Mouse (Mus musculus) c-Kit-positive CD71-positive TER-119-positive erythroid progenitor cells, embryonic 14.5 days (primary cell): ENCODE data around the gene Myom1.

Experiments
- DNase-seq: peaks from one replicate; pipeline ENCODE4 v3.0.0-alpha.2; 2013; ENCODE audit warnings: low spot score

The Myom1 gene

GRCm38 (mm10) chr17:71059213-71059612 is 56.8 kb downstream of the Myom1 start:
- DNase-seq: no peak

GRCm38 (mm10) chr17:71062049-71062560 is 59.7 kb downstream of the Myom1 start:
- no peak for DNase-seq

GRCm38 (mm10) chr17:71062870-71063602 is 60.6 kb downstream of the Myom1 start:
- no peak for DNase-seq

GRCm38 (mm10) chr17:71064463-71065014 is 62.1 kb downstream of the Myom1 start:
- DNase-seq: peak; percentile 58

- no peak for DNase-seq
Observed at GRCm38 (mm10) chr17:71065127-71065526, 62.7 kb downstream of the Myom1 start.

GRCm38 (mm10) chr17:71069176-71069575 is 66.7 kb downstream of the Myom1 start:
- DNase-seq: no peak

GRCm38 (mm10) chr17:71071958-71072357 is 69.5 kb downstream of the Myom1 start:
- no peak for DNase-seq

GRCm38 (mm10) chr17:71074386-71074785 is 72.0 kb downstream of the Myom1 start:
- no peak for DNase-seq

- no peak for DNase-seq
Observed at GRCm38 (mm10) chr17:71081986-71082385, 79.6 kb downstream of the Myom1 start.

GRCm38 (mm10) chr17:71086969-71087368 is 84.5 kb downstream of the Myom1 start:
- DNase-seq: no peak

- DNase-seq: no peak
Observed at GRCm38 (mm10) chr17:71087396-71088153, 85.1 kb downstream of the Myom1 start.

GRCm38 (mm10) chr17:71088154-71088521 is 85.7 kb downstream of the Myom1 start:
- no peak for DNase-seq

GRCm38 (mm10) chr17:71088991-71089434 is 86.6 kb downstream of the Myom1 start:
- DNase-seq: no peak

GRCm38 (mm10) chr17:71089781-71090480 is 87.5 kb downstream of the Myom1 start:
- DNase-seq: no peak

GRCm38 (mm10) chr17:71091024-71091423 is 88.6 kb downstream of the Myom1 start:
- DNase-seq: no peak

- DNase-seq: no peak
Observed at GRCm38 (mm10) chr17:71092341-71092740, 89.9 kb downstream of the Myom1 start.

GRCm38 (mm10) chr17:71093793-71094192 is 91.4 kb downstream of the Myom1 start:
- DNase-seq: no peak

- no peak for DNase-seq
Observed at GRCm38 (mm10) chr17:71094438-71094837, 92.0 kb downstream of the Myom1 start.

- DNase-seq: no peak
Observed at GRCm38 (mm10) chr17:71096557-71097208, 94.2 kb downstream of the Myom1 start.

- DNase-seq: no peak
Observed at GRCm38 (mm10) chr17:71097209-71097597, 94.8 kb downstream of the Myom1 start.

GRCm38 (mm10) chr17:71098606-71099005 is 96.2 kb downstream of the Myom1 start:
- no peak for DNase-seq
